Mouse (Mus musculus) mouse trophoblast stem cell (cell line): Measurements from ENCODE around the gene Ptpro.

Experiments used
- in situ Hi-C, 2 experiments: fragments of 300-500 bp; cut with MseI, MboI; formaldehyde crosslinking; loops; 2 replicates in 1 of 2; 3 replicates in 1 of 2; pipeline ENCODE4 v1.15.1; 2025

The Ptpro gene

DNA sequence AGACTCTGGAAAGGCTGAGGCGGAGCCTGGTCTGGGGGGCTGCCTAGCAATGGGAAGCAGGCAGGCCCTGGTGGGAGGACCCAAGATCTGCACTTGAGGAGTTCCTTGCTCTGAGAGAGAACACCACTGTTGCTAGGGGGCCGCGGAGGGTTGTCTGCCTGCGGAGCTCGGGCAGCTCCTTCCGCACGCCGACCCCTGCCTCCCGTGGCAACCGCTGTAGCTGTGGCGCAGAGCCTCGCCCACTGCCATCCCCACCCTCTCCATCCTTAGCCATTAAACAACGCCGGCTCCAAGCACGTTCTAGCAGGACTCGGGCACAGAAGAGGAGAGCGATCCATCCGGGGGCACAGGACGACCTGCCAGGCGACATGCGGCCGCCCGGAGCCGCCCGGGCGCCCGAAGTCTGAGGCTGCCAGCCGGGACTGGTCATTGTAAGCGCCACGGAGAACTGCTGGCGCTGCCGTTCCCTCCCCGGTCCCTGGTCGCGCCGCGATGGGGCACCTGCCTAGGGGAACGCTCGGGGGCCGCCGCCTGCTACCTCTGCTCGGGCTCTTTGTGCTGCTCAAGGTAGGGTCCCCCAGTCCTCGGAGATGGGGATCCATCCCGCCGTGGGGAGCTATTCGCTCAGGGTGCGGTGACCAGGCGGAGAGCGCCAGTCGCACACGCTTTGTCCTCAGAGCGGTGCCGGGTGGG is at the start of gene Ptpro:
Ptpro (plus strand) TSS at position 126 of the 693 bp plus-strand sequence.
- in situ Hi-C loops: no loop called here

GRCm38 (mm10) chr6:137202661-137203060 is 49.5 kb upstream of the Ptpro start:
- in situ Hi-C loops: loop anchor here (10.0 to 25.0 kb wide), 2 partner anchors 510 to 522 kb away; no protein-coding TSS in a partner anchor

- in situ Hi-C loops: loop anchor here (10.0 to 25.0 kb wide), 2 partner anchors 506 to 519 kb away; no protein-coding TSS in a partner anchor
Observed at GRCm38 (mm10) chr6:137205662-137206400, 46.3 kb upstream of the Ptpro start.

DNA sequence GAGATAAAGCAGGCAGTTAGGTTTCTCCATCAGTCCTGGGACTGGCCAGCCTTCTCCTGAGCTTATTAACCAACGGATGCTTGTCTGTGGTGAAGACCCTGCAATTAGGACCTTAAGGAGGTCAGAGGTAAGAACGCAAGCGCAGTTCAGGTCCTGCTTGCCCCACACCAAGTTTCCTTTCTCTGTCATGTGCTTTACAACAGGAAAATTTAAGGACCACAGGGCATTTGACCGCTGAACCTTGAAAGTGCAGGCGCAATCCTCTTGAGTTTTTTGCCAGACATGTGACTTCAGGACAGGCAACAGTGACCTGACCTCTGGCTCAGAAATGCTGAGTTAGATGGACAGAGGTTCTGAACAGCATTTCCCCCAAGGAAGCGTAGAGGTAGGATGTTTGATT is 45.0 kb upstream of the Ptpro start:
- in situ Hi-C loops: loop anchor here (10.0 to 25.0 kb wide), 2 partner anchors 505 to 518 kb away; no protein-coding TSS in a partner anchor

DNA sequence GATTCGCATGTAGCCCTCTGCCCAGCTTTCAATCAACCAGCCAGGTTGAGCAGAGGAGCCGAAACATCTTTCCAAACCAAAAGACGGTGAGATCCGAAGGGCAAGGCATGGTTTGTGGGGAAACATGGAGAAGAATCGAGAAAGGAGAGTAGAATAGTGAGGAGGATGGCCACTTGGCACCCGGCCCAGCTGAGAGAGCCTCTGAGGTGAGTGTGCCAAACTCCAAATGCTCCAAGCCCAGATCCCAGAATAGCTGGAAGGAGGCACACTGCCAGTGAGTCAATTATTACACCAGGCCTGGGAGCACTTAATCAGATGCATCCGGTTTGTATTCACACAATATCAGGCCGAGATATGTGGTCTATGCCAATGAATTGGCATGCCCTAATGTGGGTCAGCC is 42.1 kb upstream of the Ptpro start:
- in situ Hi-C loops: loop anchor here (10.0 to 25.0 kb wide), 2 partner anchors 502 to 515 kb away; no protein-coding TSS in a partner anchor

GRCm38 (mm10) chr6:137210991-137211390 is 41.1 kb upstream of the Ptpro start:
- in situ Hi-C loops: loop anchor here in 1 of 2 experiments (25.0 kb wide), 1 partner anchor 501 kb away; no protein-coding TSS in a partner anchor

GRCm38 (mm10) chr6:137211441-137211840 is 40.7 kb upstream of the Ptpro start:
- in situ Hi-C loops: loop anchor here in 1 of 2 experiments (25.0 kb wide), 1 partner anchor 501 kb away; no protein-coding TSS in a partner anchor

DNA sequence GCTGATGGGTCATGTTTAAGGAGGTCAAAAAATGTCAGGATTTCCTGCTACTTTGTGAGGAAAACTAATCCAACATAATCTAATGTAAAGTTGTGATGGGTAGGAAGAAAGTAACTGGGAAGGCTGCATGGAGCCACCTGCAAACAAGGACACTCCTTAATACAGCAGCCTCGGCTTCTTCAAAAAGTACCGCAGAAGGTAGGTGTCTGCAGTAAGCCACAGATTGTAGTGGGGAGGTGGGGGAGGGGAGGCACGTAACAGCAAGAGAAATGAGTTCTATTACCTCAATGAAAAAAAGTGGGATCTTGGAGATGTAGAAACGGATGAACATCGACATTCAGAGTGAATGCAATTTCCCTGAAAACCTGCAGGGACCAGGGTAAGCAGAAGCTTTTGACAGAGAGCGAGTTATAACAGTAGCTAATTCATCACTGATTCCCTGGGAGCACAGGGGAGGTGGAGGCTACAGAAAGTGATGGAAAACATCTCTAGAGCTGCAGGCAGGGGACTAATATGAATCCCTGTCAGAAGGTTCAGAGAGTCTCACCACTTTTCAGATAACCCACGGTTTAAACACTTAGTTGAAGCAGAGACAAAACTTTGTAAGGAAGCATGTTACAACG is 34.2 kb upstream of the Ptpro start:
- in situ Hi-C loops: loop anchor here in 1 of 2 experiments (25.0 kb wide), 1 partner anchor 494 kb away; no protein-coding TSS in a partner anchor

- in situ Hi-C loops: no loop called here
Observed at GRCm38 (mm10) chr6:137252887-137253242, 746 bp downstream of the Ptpro start.

GRCm38 (mm10) chr6:137253415-137253814 is 1.3 kb downstream of the Ptpro start:
- in situ Hi-C loops: no loop called here

DNA sequence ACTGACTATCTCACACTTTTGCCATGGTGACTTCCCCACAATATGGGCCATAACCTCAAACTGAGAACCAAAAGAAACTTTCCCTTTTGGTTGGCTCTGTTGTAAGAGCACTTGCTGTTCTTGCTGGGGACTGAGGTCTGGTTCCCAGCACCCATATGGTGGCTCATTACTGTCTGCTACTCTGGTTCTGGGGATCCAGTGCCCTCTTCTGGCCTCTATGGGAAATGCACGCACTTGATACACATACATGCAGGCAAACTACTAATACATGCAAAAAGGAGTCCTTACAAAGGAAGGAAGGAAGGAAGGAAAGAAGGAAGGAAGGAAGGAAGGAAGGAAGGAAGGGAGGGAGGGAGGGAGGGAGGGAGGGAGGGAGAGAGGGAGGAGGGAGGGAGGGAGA is 8.9 kb downstream of the Ptpro start:
- in situ Hi-C loops: no loop called here

- in situ Hi-C loops: no loop called here
Observed at GRCm38 (mm10) chr6:137262087-137262486, 10.0 kb downstream of the Ptpro start.

DNA sequence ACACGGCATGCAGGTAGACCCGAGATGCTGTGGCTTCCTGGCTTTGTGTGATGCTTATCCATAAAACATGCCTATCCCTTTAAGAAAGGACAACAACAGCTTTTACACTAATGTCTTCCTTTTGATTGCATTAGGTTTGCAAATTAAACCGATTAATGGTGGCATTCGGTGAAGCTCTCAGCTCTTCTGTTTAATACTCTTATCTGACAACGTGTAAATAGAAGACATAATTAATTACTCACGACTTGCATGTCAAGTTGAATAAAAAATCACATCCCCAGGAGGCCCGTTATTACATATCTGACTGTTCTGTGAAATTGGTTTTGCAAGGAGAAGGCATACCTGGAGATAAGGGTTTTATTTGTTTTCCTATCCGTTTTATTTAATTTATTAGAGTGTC is 15.9 kb downstream of the Ptpro start:
- in situ Hi-C loops: no loop called here

- in situ Hi-C loops: no loop called here
Observed at GRCm38 (mm10) chr6:137268592-137268991, 16.5 kb downstream of the Ptpro start.

DNA sequence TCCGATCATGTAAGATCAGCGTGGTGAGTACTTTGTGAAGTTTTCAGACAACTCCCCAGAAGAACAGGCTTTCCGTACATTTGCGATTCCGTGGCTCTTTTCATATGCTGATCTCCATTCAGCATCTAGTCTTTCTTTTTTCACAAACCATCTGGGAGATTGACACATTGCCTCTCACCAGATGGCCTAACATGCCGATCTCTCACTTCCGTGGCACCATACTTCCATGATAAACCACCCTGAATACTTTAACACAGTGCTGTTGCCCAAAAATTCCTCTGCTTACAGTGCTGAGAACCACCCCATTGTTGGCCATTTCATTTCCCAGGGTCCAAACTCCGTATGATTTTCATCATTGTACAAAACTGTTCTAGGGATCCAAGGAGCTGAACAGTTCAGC is 20.4 kb downstream of the Ptpro start:
- in situ Hi-C loops: no loop called here

GRCm38 (mm10) chr6:137277587-137277994 is 25.5 kb downstream of the Ptpro start:
- in situ Hi-C loops: no loop called here

DNA sequence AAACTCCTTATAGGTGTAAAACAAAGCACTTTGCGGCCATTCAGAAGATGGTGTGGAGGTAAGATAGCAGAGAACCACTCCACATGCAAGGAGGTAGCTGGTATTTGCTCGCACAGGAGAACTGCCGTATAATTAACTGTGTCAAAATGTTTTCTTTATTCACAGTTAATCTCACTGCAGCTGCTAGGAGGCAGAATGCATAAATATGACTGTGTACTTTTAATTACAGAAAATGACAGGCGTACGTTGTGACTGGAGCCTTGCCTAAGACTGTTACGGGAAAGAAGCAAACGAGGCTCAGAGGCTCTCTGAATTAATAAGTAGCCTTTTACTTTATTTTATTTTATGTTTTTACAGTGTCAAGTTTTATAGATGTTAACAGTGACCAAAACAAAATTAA is 27.5 kb downstream of the Ptpro start:
- in situ Hi-C loops: no loop called here

DNA sequence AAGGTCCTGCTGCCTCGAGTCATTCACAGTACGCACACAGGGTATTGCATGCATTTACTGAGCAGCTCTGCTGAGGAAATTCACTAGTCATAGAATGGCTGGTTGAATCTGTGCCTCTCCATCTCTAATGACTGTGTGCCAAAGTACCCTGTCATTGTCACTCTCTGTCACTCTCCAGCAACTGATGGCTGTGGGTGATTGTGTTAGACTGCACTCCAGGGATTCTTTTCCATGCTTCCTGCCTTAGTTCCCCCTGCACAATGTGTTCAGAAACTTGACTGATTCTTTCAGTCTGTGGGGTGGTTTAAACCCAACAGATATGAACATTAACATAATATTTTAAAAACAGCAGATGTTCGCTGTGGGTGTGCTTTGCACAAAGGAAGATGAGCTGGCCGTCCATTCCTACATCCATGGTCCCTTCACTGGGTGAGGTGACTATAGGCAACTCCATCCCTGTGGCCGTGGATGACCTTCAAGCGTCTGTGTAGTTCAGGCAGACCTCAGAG is 29.5 kb downstream of the Ptpro start:
- in situ Hi-C loops: no loop called here

DNA sequence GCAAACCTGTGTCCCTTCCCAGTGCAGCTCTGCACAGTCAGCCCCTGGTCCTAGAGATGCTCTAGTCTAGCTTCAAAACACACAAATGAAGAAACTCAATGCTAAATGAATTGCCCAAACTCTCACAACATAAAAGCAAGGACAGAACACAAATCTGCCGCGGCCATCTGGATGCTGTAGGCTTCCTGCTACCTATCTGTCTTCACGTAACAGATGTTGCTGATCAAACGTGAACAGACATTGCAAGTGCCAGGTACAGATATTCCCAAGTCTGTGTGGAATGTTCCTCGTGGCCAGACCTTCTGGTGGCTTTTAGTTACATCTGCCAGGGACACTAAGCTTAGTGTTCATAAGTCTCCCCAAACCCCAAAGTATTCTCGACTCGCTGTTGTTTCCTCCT is 29.9 kb downstream of the Ptpro start:
- in situ Hi-C loops: no loop called here

DNA sequence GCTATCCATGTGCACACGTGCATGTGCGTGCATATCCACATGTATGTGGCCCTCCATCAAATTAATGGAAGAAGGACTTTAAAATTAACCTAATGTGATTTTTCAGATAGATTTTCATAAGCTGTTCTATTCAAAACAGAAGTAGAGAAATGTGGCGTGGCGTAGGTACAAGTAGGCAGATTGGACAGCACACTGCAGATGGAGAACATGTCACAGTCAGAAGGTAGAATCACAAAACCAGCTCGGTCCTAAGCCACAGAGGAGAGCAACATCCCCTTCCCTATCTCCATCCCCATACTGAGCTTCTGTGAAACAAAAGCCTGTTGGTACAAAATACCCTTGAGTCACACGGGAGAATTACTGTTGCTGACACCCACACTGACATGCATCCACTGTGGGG is 34.3 kb downstream of the Ptpro start:
- in situ Hi-C loops: no loop called here

- in situ Hi-C loops: no loop called here
Observed at GRCm38 (mm10) chr6:137287788-137288187, 35.7 kb downstream of the Ptpro start.

DNA sequence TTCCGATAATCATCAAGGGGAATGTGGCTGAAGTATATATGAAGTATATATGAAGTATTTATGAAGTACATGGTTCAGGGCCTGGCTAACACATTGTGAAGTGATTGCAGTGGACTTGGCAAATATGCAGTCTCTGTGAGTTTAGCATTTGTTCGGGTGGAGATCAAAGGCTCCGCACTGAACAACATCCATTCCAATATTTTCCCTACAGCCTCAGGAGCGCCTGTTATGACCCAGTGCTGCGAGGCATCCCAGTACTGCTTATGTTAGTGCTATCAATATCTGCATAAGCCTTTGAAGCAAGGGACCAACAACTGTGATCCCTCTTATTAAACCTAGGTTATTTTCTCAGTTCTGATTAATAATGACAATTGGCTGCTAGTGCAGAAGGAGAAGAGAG is 36.1 kb downstream of the Ptpro start:
- in situ Hi-C loops: no loop called here
